Mouse (Mus musculus): ENCODE measurements around the gene Doc2b. TPM values are rescaled to one million over a fixed set of nuclear protein-coding genes. Genes with fewer than 3 reads are reported as not detected.

The Doc2b gene
- polyA plus RNA-seq, 1 experiment from 2014 or later: 1.2 TPM

DNA sequence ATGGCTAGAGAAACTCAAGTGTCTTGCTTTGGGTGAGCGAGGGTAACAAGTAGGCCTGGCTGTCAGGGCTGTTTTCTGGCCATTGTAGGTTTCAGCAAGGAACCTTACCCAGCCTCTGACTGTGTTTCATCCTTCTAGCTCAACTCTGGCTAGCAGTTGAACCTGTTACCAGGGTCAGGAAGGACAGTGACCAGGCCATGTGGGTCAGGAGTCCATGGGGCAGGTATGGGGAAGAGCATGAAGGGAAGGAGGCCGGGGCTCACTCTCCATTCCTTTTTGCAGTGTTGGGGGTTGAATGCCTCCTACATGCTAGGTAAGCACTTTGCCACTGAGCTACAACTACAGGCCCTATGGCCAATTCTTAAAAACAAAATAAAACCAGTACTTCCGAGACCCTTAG is 34.5 kb upstream of the Doc2b start:
- H3K27me3 ChIP-seq (ENCODE audit: control insufficient read depth, insufficient read depth, low read length): no peaks in the 10 kb centered on the region
- no peak overlapping the region for H3K27ac ChIP-seq (ENCODE audit: low read length)
- H3K9ac ChIP-seq (ENCODE audit: low read length): no peak overlapping the region
- H3K4me3 ChIP-seq (replicated peaks; ENCODE audit: low read length): no peak overlapping the region
- WGBS: 91% methylated on average over 3 of the region's 3 CpGs
- H3K4me2 ChIP-seq (ENCODE audit: low read depth, low read length): no peak overlapping the region
- H3K4me1 ChIP-seq (ENCODE audit: control insufficient read depth, insufficient read depth, low read length): no peaks in the 10 kb centered on the region
- ATAC-seq (ENCODE audit: insufficient read depth, low FRiP score): no peak
- H3K36me3 ChIP-seq (ENCODE audit: control insufficient read depth, insufficient read depth, low read length): no peaks in the 10 kb centered on the region
- no peaks in the 10 kb centered on the region for H3K9me3 ChIP-seq (replicated peaks; ENCODE audit: control insufficient read depth, low read length)

DNA sequence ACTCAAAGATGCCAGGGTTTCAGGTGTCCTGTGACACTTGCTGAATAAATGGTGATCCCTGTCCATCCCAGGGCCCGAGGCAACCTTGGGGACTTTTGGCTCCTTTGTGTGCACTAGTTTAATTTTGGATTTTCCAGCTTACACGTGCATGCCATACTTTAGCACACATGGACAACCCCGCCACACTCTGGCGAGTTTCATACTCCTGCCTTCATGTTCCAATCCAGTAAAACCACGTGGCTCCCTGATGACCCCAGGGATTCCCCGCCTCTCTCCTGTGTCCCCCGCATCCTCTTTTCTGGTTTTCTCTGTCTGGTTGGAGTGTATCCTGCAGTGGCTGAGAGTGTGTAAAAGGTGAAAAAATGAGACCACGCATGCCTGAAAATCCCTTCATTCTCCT is 31.6 kb upstream of the Doc2b start:
- Histone ChIP-seq H3K4me2 (ENCODE audit: low read depth, low read length) (no peak overlapping the region), H3K27me3 (ENCODE audit: control insufficient read depth, insufficient read depth, low read length) (no peaks in the 10 kb centered on the region), H3K27ac (ENCODE audit: low read length) (no peak overlapping the region), H3K9ac (ENCODE audit: low read length) (no peak overlapping the region), H3K4me3 (replicated peaks; ENCODE audit: low read length) (no peak overlapping the region), H3K9me3 (replicated peaks; ENCODE audit: control insufficient read depth, low read length) (no peaks in the 10 kb centered on the region), H3K4me1 (ENCODE audit: control insufficient read depth, insufficient read depth, low read length) (no peaks in the 10 kb centered on the region), H3K36me3 (ENCODE audit: control insufficient read depth, insufficient read depth, low read length) (no peaks in the 10 kb centered on the region)
- WGBS: 84% methylated on average over 8 of the region's 8 CpGs
- ATAC-seq (ENCODE audit: insufficient read depth, low FRiP score): no peak

- no peak overlapping the region for H3K4me3 ChIP-seq (replicated peaks; ENCODE audit: low read length)
- no peaks in the 10 kb centered on the region for H3K27me3 ChIP-seq (ENCODE audit: control insufficient read depth, insufficient read depth, low read length)
- 37% methylated on average over 7 of the region's 7 CpGs for WGBS
- H3K4me1 ChIP-seq (ENCODE audit: control insufficient read depth, insufficient read depth, low read length): no peaks in the 10 kb centered on the region
- H3K27ac ChIP-seq (ENCODE audit: low read length): no peak overlapping the region
- no peaks in the 10 kb centered on the region for H3K9me3 ChIP-seq (replicated peaks; ENCODE audit: control insufficient read depth, low read length)
- no peak overlapping the region for H3K4me2 ChIP-seq (ENCODE audit: low read depth, low read length)
- H3K36me3 ChIP-seq (ENCODE audit: control insufficient read depth, insufficient read depth, low read length): no peaks in the 10 kb centered on the region
- H3K9ac ChIP-seq (ENCODE audit: low read length): no peak overlapping the region
- no peak for ATAC-seq (ENCODE audit: insufficient read depth, low FRiP score)
Measured at GRCm38 (mm10) chr11:75823506-75823905, 27.7 kb upstream of the Doc2b start.

DNA sequence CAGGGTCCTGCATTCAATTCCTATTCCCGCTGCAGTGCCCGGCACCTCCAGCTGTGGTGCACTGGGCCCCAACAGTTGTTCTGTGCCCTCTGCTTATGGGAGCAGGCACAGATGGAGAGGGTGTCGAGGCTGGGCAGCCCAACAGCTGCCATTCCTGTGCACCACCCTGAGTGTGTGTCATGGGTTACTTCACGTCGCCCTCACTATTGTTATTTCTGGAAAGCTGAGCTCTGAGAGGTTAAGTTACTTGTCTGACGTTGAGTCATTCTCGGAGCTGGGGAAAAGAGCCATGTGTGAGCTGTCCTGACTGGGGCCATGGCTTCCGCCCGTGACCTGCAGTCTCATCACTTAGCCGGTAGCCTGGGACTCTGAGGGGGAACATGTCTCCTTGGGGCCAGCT is 17.2 kb upstream of the Doc2b start:
- H3K27ac ChIP-seq (ENCODE audit: low read length): peak overlapping the region; percentile 97
- H3K27me3 ChIP-seq (ENCODE audit: control insufficient read depth, insufficient read depth, low read length): no peaks in the 10 kb centered on the region
- H3K9ac ChIP-seq (ENCODE audit: low read length): peak overlapping the region; percentile 39; the same call in 1 of the 2 replicates
- H3K9me3 ChIP-seq (replicated peaks; ENCODE audit: control insufficient read depth, low read length): no peaks in the 10 kb centered on the region
- no peaks in the 10 kb centered on the region for H3K36me3 ChIP-seq (ENCODE audit: control insufficient read depth, insufficient read depth, low read length)
- ATAC-seq (ENCODE audit: insufficient read depth, low FRiP score): no peak
- no peak overlapping the region for H3K4me2 ChIP-seq (ENCODE audit: low read depth, low read length)
- H3K4me3 ChIP-seq (replicated peaks; ENCODE audit: low read length): no peak overlapping the region
- H3K4me1 ChIP-seq (ENCODE audit: control insufficient read depth, insufficient read depth, low read length): peaks cover 25% of the 10 kb centered on the region
- WGBS: 43% methylated on average over 10 of the region's 10 CpGs

GRCm38 (mm10) chr11:75811900-75812299 is 16.1 kb upstream of the Doc2b start:
- no peak overlapping the region for H3K4me3 ChIP-seq (replicated peaks; ENCODE audit: low read length)
- no peaks in the 10 kb centered on the region for H3K9me3 ChIP-seq (replicated peaks; ENCODE audit: control insufficient read depth, low read length)
- H3K27me3 ChIP-seq (ENCODE audit: control insufficient read depth, insufficient read depth, low read length): no peaks in the 10 kb centered on the region
- 0 out of 2 replicates have a peak overlapping the region, but pooled peaks have one; percentile 33 for H3K9ac ChIP-seq (ENCODE audit: low read length)
- no peaks in the 10 kb centered on the region for H3K36me3 ChIP-seq (ENCODE audit: control insufficient read depth, insufficient read depth, low read length)
- peaks cover 31% of the 10 kb centered on the region for H3K4me1 ChIP-seq (ENCODE audit: control insufficient read depth, insufficient read depth, low read length)
- ATAC-seq (ENCODE audit: insufficient read depth, low FRiP score): peak; percentile 85
- peak overlapping the region; percentile 97 for H3K27ac ChIP-seq (ENCODE audit: low read length)
- 12% methylated on average over 3 of the region's 3 CpGs for WGBS
- H3K4me2 ChIP-seq (ENCODE audit: low read depth, low read length): no peak overlapping the region

GRCm38 (mm10) chr11:75810526-75810925 is 14.7 kb upstream of the Doc2b start:
- H3K4me1 ChIP-seq (ENCODE audit: control insufficient read depth, insufficient read depth, low read length): peaks cover 31% of the 10 kb centered on the region
- H3K27ac ChIP-seq (ENCODE audit: low read length): peak overlapping the region; percentile 25; the same call in 1 of the 2 replicates
- H3K4me3 ChIP-seq (replicated peaks; ENCODE audit: low read length): no peak overlapping the region
- no peak; the same call in 1 of the 2 replicates for ATAC-seq (ENCODE audit: insufficient read depth, low FRiP score)
- H3K9ac ChIP-seq (ENCODE audit: low read length): no peak overlapping the region
- no peak overlapping the region for H3K4me2 ChIP-seq (ENCODE audit: low read depth, low read length)
- no peaks in the 10 kb centered on the region for H3K27me3 ChIP-seq (ENCODE audit: control insufficient read depth, insufficient read depth, low read length)
- 80% methylated on average over 3 of the region's 3 CpGs for WGBS
- no peaks in the 10 kb centered on the region for H3K36me3 ChIP-seq (ENCODE audit: control insufficient read depth, insufficient read depth, low read length)
- no peaks in the 10 kb centered on the region for H3K9me3 ChIP-seq (replicated peaks; ENCODE audit: control insufficient read depth, low read length)

- Histone ChIP-seq H3K9ac (ENCODE audit: low read length) (0 out of 2 replicates have a peak overlapping the region, but pooled peaks have one; percentile 22), H3K4me3 (replicated peaks; ENCODE audit: low read length) (no peak overlapping the region), H3K36me3 (ENCODE audit: control insufficient read depth, insufficient read depth, low read length) (no peaks in the 10 kb centered on the region), H3K27me3 (ENCODE audit: control insufficient read depth, insufficient read depth, low read length) (no peaks in the 10 kb centered on the region), H3K27ac (ENCODE audit: low read length) (no peak overlapping the region), H3K4me2 (ENCODE audit: low read depth, low read length) (no peak overlapping the region), H3K9me3 (replicated peaks; ENCODE audit: control insufficient read depth, low read length) (no peaks in the 10 kb centered on the region), H3K4me1 (ENCODE audit: control insufficient read depth, insufficient read depth, low read length) (peaks cover 15% of the 10 kb centered on the region)
- WGBS: 32% methylated on average over 5 of the region's 5 CpGs
- no peak for ATAC-seq (ENCODE audit: insufficient read depth, low FRiP score)
Measured at GRCm38 (mm10) chr11:75807486-75807885, 11.6 kb upstream of the Doc2b start.

DNA sequence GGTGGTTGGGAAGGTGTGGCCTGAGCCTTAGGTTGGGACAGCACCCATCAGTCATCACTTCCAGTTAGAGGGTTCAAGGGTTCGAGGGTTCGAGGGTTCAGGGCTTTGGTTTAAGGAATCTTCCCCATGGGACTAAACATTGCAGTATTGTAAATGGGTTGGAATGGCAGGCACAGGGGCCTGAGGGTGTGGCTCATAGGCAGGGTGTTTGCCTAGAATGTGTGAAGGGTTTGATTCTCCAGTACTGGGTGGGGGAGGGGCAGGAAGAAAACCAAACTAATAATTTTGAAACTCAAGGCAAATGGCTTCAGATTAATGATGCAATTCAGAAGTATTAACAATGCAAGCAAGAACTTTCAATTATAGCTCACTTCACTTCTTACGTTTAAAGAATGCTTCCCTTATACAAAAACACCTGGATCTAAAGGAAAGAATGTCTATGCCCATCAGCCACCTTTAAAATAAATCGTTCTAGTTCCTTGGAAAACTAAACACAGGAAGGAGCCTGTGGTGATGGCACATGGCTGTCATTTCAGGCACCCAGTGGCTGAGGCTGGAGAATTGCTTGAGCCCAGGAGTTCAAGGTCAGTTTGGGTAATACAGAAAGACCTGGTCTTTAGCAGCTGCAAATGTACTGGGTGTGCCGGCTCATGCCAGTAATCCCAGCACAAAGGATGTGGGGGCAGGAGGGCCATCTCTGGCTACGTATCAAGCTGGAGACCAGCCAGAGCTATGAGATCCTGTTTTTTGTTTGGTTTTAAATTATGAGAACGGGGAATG is 6.1 kb upstream of the Doc2b start:
- H3K36me3 ChIP-seq (ENCODE audit: control insufficient read depth, insufficient read depth, low read length): no peaks in the 10 kb centered on the region
- 59% methylated on average over 7 of the region's 7 CpGs for whole genome bisulfite sequencing
- H3K4me1 ChIP-seq (ENCODE audit: control insufficient read depth, insufficient read depth, low read length): peaks cover 5% of the 10 kb centered on the region; the same call in 1 of the 2 replicates
- H3K9ac ChIP-seq (ENCODE audit: low read length): no peak overlapping the region
- no peak overlapping the region for H3K27ac ChIP-seq (ENCODE audit: low read length)
- 0 out of 2 replicates have a peak, but pooled peaks cover 6% of the 10 kb centered on the region for H3K27me3 ChIP-seq (ENCODE audit: control insufficient read depth, insufficient read depth, low read length)
- H3K9me3 ChIP-seq (replicated peaks; ENCODE audit: control insufficient read depth, low read length): no peaks in the 10 kb centered on the region
- 0 out of 2 replicates have a peak, but pooled peaks have one; percentile 16 for ATAC-seq (ENCODE audit: insufficient read depth, low FRiP score)
- no peak overlapping the region for H3K4me2 ChIP-seq (ENCODE audit: low read depth, low read length)
- no peak overlapping the region for H3K4me3 ChIP-seq (replicated peaks; ENCODE audit: low read length)

GRCm38 (mm10) chr11:75801369-75801768 is 5.5 kb upstream of the Doc2b start:
- Histone ChIP-seq H3K9ac (ENCODE audit: low read length) (no peak overlapping the region), H3K36me3 (ENCODE audit: control insufficient read depth, insufficient read depth, low read length) (no peaks in the 10 kb centered on the region), H3K27me3 (ENCODE audit: control insufficient read depth, insufficient read depth, low read length) (peaks cover 10% of the 10 kb centered on the region), H3K4me3 (replicated peaks; ENCODE audit: low read length) (no peak overlapping the region), H3K27ac (ENCODE audit: low read length) (no peak overlapping the region), H3K4me2 (ENCODE audit: low read depth, low read length) (no peak overlapping the region), H3K9me3 (replicated peaks; ENCODE audit: control insufficient read depth, low read length) (no peaks in the 10 kb centered on the region), H3K4me1 (ENCODE audit: control insufficient read depth, insufficient read depth, low read length) (peaks cover 5% of the 10 kb centered on the region; the same call in 1 of the 2 replicates)
- 83% methylated on average over 4 of the region's 4 CpGs for WGBS
- no peak for ATAC-seq (ENCODE audit: insufficient read depth, low FRiP score)
